Mouse (Mus musculus) left cerebral cortex, adult 2 months (tissue): ENCODE data around the gene Mkrn3. TPM values are rescaled to one million over a fixed set of nuclear protein-coding genes. Genes with fewer than 3 reads are reported as not detected.

ENCODE experiments used
- DNase-seq, 2 experiments: peaks; one replicate each; pipeline ENCODE4 v3.0.0; 2021 to 2022; ENCODE audit warnings: low spot score in 2 of 2, mixed read lengths in 1 of 2; ENCODE audit errors: extremely low spot score in 1 of 2
- H3K27ac ChIP-seq: fragments of 200-600 bp; 2 replicates; pipeline ENCODE4 v1.8.1; 2022
- H3K4me3 ChIP-seq: fragments of 200-600 bp; 2 replicates; pipeline ENCODE4 v1.8.1; 2022
- CTCF ChIP-seq: fragments of 200-600 bp; IDR thresholded peaks from 2 replicates; pipeline ENCODE4 v1.8.1; 2022; ENCODE audit warnings: antibody characterized with exemption, mild to moderate bottlenecking, moderate library complexity
- intact Hi-C: fragments of 180-260 bp; cut with DNase I; formaldehyde crosslinking; loops from one replicate; pipeline ENCODE4 v1.15.1; 2025
- total RNA-seq, 2 experiments: library from RNA; stranded (reverse); gene quantifications; 2 replicates each; pipeline ENCODE4 v1.2.3; 2021

The Mkrn3 gene
- total RNA-seq, 2 experiments from 2014 or later = 0.48 to 0.75 TPM

DNA sequence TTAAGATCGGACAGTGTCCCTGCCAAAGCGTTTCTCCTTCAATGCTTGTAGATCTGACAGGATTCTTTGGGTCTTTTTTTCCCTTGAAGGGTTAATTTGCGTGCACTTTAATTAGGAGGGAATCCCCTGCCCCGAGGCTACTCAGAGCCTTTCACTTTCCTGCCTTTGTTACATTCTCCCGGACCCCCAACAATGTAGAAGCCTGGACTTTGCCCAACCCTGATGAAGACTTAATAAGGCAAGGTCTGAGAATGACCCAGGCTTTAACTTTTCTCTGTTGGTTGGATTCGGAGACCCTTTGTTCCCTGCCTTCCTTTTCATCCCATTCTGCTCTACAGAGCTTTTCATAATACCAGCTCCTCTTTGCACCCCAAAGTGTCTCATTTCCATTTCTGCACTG lies 627 bp upstream of the Mkrn3 start:
- DNase-seq = no peak
- Histone ChIP-seq H3K4me3 (no peak overlapping the region), H3K27ac (no peak overlapping the region)
- TF ChIP-seq CTCF = no peak
- intact Hi-C loops = no loop called here

DNA sequence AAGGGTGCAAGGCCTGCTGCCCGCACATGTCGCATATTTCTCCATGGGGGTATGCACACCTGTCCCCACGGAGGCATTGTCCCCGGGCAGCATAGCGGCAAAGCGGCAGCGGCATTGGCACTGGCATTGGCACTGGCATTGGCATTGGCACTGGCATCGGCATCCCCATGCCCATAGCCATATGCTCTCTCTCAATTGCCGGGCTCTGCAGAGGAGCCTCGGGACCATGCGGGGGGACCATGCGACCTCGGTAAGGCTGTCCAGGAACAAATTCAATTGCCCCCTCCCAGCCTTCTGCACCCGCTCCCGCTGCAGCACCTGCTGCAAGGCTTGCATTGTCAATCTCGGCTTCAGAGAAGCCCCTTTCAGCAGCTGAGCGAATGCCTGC lies 840 bp downstream of the Mkrn3 start:
- no peak for TF ChIP-seq CTCF
- H3K27ac ChIP-seq = no peak overlapping the region
- intact Hi-C loops = no loop called here
- H3K4me3 ChIP-seq = peak overlapping the region; percentile 50
- no peak for DNase-seq

GRCm38 (mm10) chr7:62418346-62418745 lies 1.6 kb downstream of the Mkrn3 start:
- Histone ChIP-seq H3K4me3 (no peak overlapping the region), H3K27ac (no peak overlapping the region)
- no peak for TF ChIP-seq CTCF
- intact Hi-C loops = no loop called here
- DNase-seq = no peak

DNA sequence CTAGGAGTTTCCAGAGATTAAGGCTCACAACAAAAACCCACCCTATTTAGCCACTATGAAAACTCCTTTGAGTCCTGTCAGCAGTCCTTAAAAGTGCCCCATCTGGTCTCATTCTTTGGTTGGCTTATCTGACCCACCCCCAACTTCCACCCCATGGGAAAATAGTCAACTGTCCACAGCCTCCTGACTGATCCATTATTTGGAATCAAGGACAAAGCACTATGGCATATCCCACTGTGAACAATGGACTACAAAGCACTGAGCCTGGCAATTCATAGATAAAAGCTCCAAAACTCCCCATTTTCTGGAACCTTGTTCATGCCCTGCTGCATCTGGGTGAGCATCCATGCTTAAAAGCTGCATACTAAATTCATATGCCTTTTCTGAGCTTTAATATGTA lies 3.8 kb downstream of the Mkrn3 start:
- Histone ChIP-seq H3K4me3 (no peak overlapping the region), H3K27ac (no peak overlapping the region)
- intact Hi-C loops = no loop called here
- no peak for DNase-seq
- TF ChIP-seq CTCF = no peak

GRCm38 (mm10) chr7:62415222-62415621 lies 4.7 kb downstream of the Mkrn3 start:
- H3K27ac ChIP-seq = no peak overlapping the region
- DNase-seq = no peak
- no peak for TF ChIP-seq CTCF
- H3K4me3 ChIP-seq = no peak overlapping the region
- intact Hi-C loops = no loop called here

GRCm38 (mm10) chr7:62407803-62408202 lies 12.1 kb downstream of the Mkrn3 start:
- Histone ChIP-seq H3K4me3 (no peak overlapping the region), H3K27ac (no peak overlapping the region)
- intact Hi-C loops = no loop called here
- no peak for TF ChIP-seq CTCF
- DNase-seq = no peak

- peak; percentile 16 to 29 for DNase-seq
- peak overlapping the region; percentile 41 for H3K4me3 ChIP-seq
- intact Hi-C loops = no loop called here
Observed at GRCm38 (mm10) chr7:62406573-62407050, 13.3 kb downstream of the Mkrn3 start.

DNA sequence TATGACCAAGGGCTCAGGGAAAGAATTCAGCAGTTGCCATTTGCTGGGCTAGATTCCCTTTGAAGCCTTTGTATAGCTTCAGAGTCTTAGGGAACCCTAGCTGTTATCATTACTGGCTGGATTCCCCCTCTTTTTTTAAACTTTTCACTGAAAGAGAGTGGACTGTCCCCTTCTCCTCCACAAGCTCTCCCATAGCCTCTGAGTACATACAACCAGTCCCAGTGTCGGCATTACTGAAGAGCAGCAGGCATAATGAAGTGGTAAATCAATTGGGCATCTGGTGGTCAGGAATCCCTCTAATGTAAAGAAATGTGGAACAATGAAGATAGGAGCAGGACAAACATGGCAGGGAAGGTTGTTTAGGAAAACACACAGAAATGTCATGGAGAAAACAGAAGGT lies 27.7 kb downstream of the Mkrn3 start:
- intact Hi-C loops = no loop called here
- no peak overlapping the region for H3K4me3 ChIP-seq
- no peak for TF ChIP-seq CTCF
- H3K27ac ChIP-seq = no peak overlapping the region
- no peak for DNase-seq

More at GRCm38 (mm10) chr7:62406573-62407050, 13.3 kb downstream of the Mkrn3 start:
- no peak for TF ChIP-seq CTCF
- no peak overlapping the region for H3K27ac ChIP-seq

DNA sequence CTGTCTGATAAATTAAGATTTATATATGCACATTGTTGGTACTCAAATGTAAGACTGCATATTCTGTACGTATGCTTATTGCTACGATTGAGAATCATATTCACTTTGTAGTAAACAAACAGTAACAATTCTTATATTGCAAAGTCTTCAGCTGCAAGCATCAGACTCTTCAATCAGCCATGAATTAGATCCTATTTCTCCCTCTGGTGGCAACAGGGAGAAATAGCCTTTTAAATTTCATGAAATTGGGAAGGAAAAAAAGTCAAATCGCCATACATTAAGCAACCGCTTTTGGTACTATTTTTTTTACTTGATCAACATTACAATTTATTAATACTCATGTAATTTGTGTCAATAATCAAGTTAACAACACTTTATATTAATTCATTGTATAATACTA lies 31.6 kb downstream of the Mkrn3 start:
- Histone ChIP-seq H3K27ac (no peak overlapping the region), H3K4me3 (no peak overlapping the region)
- DNase-seq = no peak
- TF ChIP-seq CTCF = peak; percentile 54
- intact Hi-C loops = no loop called here

- intact Hi-C loops = no loop called here
- no peak overlapping the region for H3K4me3 ChIP-seq
- peak; percentile 68 for TF ChIP-seq CTCF
- DNase-seq = peak in 1 of 2 experiments; percentile 14
- no peak overlapping the region for H3K27ac ChIP-seq
Observed at GRCm38 (mm10) chr7:62382391-62382790, 37.5 kb downstream of the Mkrn3 start.

DNA sequence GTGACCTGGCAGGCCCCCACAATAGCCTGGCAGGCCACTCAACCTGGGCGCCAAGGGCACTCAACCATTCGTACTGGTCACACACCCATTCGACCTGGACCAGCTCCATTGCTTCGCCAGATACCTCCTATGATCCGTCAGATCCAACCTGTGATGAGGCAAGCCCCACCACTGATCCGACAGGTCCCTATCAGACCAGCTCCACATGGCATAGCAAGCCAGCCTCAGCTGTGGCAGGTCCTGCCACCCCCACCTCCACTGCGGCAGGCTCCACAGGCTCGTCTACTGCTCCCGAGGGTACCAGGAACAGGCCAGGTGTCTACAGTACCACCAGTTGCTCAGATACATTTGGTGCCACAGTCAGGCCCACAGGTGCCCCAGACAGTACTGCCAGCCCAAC lies 41.4 kb downstream of the Mkrn3 start:
- no peak for TF ChIP-seq CTCF
- no peak for DNase-seq
- no peak overlapping the region for H3K4me3 ChIP-seq
- no peak overlapping the region for H3K27ac ChIP-seq
- intact Hi-C loops = no loop called here

DNA sequence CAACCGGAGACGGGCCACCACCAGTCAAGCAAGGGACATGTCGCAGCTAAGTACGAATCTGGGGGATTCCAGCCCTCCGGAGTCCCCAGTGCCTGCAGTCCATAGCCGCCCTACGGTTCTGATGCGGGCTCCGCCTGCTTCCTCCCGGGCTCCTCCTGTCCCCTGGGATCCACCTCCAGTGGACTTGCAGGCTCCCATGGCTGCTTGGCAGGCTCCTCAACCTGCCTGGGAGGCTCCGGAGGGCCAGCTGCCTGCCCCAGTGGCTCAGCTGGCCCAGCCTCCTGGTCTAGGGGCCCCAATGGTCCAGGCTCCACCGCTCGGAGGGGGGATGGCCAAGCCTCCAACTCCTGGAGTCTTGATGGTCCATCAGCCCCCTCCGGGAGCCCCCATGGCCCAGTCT lies 42.6 kb downstream of the Mkrn3 start:
- no peak for DNase-seq
- intact Hi-C loops = no loop called here
- no peak for TF ChIP-seq CTCF
- Histone ChIP-seq H3K4me3 (peak overlapping the region; percentile 25; the same call in 1 of the 2 replicates), H3K27ac (no peak overlapping the region)

DNA sequence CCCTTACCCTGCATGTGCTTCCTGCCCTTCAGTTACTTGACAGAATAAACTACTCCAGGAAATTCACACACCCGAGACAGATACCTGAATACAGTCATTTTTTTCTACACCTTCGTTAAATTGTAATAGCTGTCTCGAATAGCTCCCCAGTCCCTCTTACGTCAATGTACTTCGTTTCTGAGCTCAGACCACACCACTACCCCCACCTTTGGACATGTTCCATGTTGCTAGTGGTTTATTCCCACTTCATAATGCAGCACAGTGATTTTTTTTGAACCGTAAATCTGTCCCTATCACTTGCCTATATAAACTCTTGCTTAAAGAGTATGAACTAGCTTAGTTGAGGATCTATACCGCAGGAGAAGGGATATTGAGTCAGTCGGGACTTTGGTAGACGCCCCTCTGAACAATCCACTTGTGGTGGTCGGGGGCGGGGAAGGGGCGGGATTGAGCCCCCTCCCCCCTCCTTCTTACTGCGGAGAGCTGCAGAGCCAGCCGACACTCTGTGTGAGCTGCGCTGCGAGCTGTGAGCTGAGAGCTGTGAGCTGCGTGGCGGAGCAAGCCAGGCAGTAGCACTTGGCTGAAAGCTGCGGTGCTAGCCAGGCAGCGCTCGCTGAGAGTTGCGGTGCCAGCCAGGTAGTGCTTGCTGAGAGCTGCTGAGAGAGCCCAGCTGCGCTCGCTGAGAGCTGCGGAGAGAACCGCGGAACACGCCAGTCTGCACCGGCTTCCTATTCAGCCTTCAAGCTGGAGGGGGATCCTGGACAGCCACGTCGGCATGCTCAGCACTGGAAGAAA lies 43.2 kb downstream of the Mkrn3 start, which contains the start of gene Magel2:
Gene Magel2 (plus strand): TSS at position 501 of the 795 bp plus-strand sequence.
- peak within 1 kb of the TSS; percentile 25; the same call in 1 of the 2 replicates for H3K4me3 ChIP-seq
- H3K27ac ChIP-seq = no peak within 1 kb of the TSS
- TF ChIP-seq CTCF = no peak; the same call in 1 of the 2 replicates
- intact Hi-C loops = no loop called here
- DNase-seq = peak; percentile 21 to 38
